Mouse (Mus musculus) intestine, embryonic 15.5 days (tissue): ENCODE results near the gene Hs6st3. TPM values are rescaled to one million over a fixed set of nuclear protein-coding genes. Genes with fewer than 3 reads are reported as not detected.

ENCODE experiments used
- ATAC-seq: fragments of 200-750 bp; cut with Nextera tagmentation; 2 replicates; pipeline ENCODE4 v1.8.0; 2017; ENCODE audit warnings: moderate TSS enrichment, moderate library complexity
- H3K27ac ChIP-seq: fragments of 300-500 bp; sonication (generic); 2 replicates; pipeline ENCODE4 v1.5.1; 2015; ENCODE audit warnings: mild to moderate bottlenecking, inconsistent platforms
- H3K27me3 ChIP-seq: fragments of 300-500 bp; sonication (generic); replicated peaks from 2 replicates; pipeline ENCODE4 v1.6.1; 2015; ENCODE audit warnings: inconsistent platforms
- H3K36me3 ChIP-seq: fragments of 300-500 bp; sonication (generic); 2 replicates; pipeline ENCODE4 v1.6.1; 2015; ENCODE audit warnings: inconsistent platforms
- H3K4me1 ChIP-seq: fragments of 300-500 bp; sonication (generic); replicated peaks from 2 replicates; pipeline ENCODE4 v1.6.1; 2015; ENCODE audit warnings: inconsistent platforms
- H3K4me2 ChIP-seq: fragments of 300-500 bp; sonication (generic); replicated peaks from 2 replicates; pipeline ENCODE4 v1.6.1; 2015; ENCODE audit warnings: mild to moderate bottlenecking, inconsistent platforms
- H3K4me3 ChIP-seq: fragments of 300-500 bp; sonication (generic); replicated peaks from 2 replicates; pipeline ENCODE4 v1.5.1; 2015; ENCODE audit warnings: inconsistent platforms
- H3K9ac ChIP-seq: fragments of 300-500 bp; sonication (generic); 2 replicates; pipeline ENCODE4 v1.6.1; 2015; ENCODE audit warnings: inconsistent platforms
- H3K9me3 ChIP-seq: fragments of 300-500 bp; sonication (generic); 2 replicates; pipeline ENCODE4 v1.6.1; 2016; ENCODE audit warnings: inconsistent platforms
- WGBS: fragments of 180-500 bp; shearing (Covaris S2); methylation state at CpG from one replicate; pipeline ENCODE4 v1.1.7; 2015; 5-methylcytosine and 5-hydroxymethylcytosine counted together
- polyA plus RNA-seq: library from polyadenylated mRNA; unstranded; fragments of >200 nt; fragmentation: Nextera tagmentation; extraction: Ambion mirVana; gene quantifications from 2 replicates; pipeline ENCODE4 v1.2.1, GENCODE M21; 2015

The Hs6st3 gene
- polyA plus RNA-seq, 1 experiment from 2014 or later, result 0.14 TPM

DNA sequence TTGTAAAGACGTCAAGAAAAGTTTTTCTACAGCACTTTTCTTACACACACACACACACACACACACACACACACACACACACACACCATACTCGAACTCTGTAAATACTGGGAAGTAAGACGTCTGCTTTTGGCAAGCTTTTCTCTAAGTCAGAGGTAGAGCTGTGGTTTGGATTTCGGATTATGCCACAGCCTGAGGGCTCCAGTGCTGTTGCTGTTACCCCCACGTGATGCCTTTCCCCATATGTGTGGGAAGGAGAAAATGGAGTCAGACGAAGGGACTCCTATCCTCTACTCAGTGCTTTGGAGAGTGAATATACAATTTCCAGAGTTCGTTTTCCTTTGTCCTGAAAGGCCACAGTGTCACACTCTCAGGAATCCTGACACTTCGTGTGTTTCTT, 231.1 kb downstream of the Hs6st3 start:
- Histone ChIP-seq H3K27ac (no peak overlapping the region), H3K4me3 (no peak overlapping the region), H3K27me3 (no peaks in the 10 kb centered on the region), H3K9ac (no peak overlapping the region), H3K36me3 (no peaks in the 10 kb centered on the region), H3K9me3 (no peaks in the 10 kb centered on the region), H3K4me2 (no peak overlapping the region), H3K4me1 (no peaks in the 10 kb centered on the region)
- no peak for ATAC-seq
- 70% methylated on average over 8 of the region's 8 CpGs for WGBS

GRCm38 (mm10) chr14:119370013-119370412, 231.9 kb downstream of the Hs6st3 start:
- no peak overlapping the region for H3K9ac ChIP-seq
- H3K4me3 ChIP-seq, result no peak overlapping the region
- H3K9me3 ChIP-seq, result no peaks in the 10 kb centered on the region
- no peaks in the 10 kb centered on the region for H3K36me3 ChIP-seq
- WGBS, result 80% methylated on average over 7 of the region's 7 CpGs
- H3K27ac ChIP-seq, result no peak overlapping the region
- H3K4me2 ChIP-seq, result no peak overlapping the region
- no peaks in the 10 kb centered on the region for H3K4me1 ChIP-seq
- H3K27me3 ChIP-seq, result no peaks in the 10 kb centered on the region
- ATAC-seq, result no peak

DNA sequence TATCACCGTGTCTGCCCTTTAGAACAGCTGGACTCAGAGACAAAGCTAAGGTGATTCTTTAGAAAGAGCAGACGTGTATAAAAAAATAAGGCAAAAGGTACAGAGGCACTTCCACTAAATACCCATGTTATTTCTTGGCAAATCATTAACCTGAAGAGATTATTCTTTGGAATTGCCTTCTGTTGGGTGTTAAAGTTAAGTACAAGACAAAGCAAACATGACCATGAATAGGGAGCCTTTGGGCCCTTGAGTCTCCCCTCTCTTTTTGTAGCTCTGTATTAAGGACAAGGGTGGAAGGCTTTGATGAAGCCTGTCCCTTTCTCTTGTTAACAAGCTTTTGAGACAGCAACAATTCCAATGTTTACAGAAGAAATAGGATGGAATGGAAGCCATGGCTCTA, 241.2 kb downstream of the Hs6st3 start:
- Histone ChIP-seq H3K27ac (no peak overlapping the region), H3K36me3 (no peaks in the 10 kb centered on the region), H3K4me3 (no peak overlapping the region), H3K9ac (no peak overlapping the region), H3K27me3 (no peaks in the 10 kb centered on the region), H3K9me3 (no peaks in the 10 kb centered on the region), H3K4me1 (no peaks in the 10 kb centered on the region), H3K4me2 (no peak overlapping the region)
- ATAC-seq, result no peak
- WGBS, result 58% methylated on average over 2 of the region's 2 CpGs

DNA sequence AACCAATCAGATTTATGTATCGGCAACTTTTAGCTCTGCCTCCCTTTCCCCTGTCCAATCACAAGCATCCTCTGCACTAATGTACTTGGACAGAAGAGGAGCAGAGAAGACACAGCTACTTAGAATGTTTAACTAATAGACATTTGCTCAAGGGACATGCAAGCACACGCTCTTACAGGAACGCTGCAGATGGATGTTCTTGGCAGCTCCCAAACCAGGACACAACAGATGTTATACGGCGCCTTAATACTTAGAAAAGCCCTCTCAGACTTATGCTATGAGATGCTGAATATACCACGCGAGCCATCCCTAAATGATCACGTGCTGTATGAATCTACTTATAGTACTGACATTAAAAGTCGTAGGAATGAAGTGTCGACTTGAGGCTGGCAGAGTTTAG, 263.5 kb downstream of the Hs6st3 start:
- no peaks in the 10 kb centered on the region for H3K36me3 ChIP-seq
- H3K4me2 ChIP-seq, result no peak overlapping the region
- no peak for ATAC-seq
- 90% methylated on average over 10 of the region's 10 CpGs for WGBS
- no peak overlapping the region for H3K4me3 ChIP-seq
- no peak overlapping the region for H3K9ac ChIP-seq
- H3K4me1 ChIP-seq, result no peaks in the 10 kb centered on the region
- H3K27me3 ChIP-seq, result no peaks in the 10 kb centered on the region
- no peak overlapping the region for H3K27ac ChIP-seq
- no peaks in the 10 kb centered on the region for H3K9me3 ChIP-seq

DNA sequence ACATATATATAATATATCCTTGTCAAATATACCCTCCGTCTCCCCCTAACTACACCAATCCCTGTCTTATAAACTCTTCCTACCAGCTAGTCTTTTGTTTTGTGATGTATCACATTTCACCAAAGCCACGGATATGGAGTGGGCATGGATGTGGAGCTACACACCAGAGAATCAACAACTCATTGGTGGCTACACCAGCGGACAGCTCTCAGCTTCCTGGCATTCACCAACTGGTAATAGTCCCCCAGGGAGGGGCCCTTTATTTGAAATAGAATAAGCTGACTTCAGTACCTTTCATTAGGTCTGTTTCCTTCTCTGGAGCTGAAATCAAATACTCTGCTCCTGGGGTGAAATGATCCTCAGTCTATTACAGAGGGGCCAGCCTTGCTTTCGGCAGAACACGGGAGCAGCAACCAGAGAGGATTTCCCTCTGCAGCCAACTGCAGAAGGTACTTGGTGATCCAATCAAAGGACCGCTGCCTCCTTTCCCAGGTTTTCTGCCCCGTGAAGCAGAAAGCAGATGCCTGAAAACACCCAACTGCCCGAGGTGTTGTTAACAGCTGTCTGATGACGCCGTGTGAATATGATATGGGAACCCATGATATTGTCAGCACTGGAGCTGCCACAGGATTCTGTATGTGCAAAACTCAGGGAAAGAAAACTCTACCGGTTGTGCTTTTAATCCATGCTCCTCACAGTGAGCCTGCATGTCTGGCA, 271.4 kb downstream of the Hs6st3 start:
- 77% methylated on average over 11 of the region's 11 CpGs for WGBS
- no peaks in the 10 kb centered on the region for H3K36me3 ChIP-seq
- H3K9ac ChIP-seq, result no peak overlapping the region
- no peak overlapping the region for H3K4me3 ChIP-seq
- H3K4me2 ChIP-seq, result no peak overlapping the region
- no peak for ATAC-seq
- no peaks in the 10 kb centered on the region for H3K9me3 ChIP-seq
- no peaks in the 10 kb centered on the region for H3K4me1 ChIP-seq
- H3K27ac ChIP-seq, result no peak overlapping the region
- H3K27me3 ChIP-seq, result no peaks in the 10 kb centered on the region

DNA sequence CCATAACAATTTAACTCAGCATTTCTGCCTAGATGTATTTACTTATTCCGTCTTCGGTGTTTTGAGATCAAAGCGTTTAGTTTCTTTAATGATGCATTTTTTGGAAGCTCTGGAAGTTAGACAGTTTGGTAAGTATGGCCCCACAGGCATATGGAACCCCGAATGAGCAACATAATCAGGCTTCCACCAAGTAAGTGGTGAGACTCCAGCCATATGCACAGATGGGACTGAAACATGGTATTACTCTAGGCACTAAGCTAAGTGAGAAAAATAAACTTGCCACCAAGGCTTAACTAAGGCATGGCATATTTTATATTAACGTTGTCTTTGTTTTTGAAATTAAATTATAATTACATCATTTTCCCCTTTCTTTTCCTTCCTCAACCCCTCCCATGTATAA, 284.8 kb downstream of the Hs6st3 start:
- Histone ChIP-seq H3K9ac (no peak overlapping the region), H3K9me3 (no peaks in the 10 kb centered on the region), H3K4me3 (no peak overlapping the region), H3K27me3 (no peaks in the 10 kb centered on the region), H3K27ac (no peak overlapping the region), H3K4me1 (no peaks in the 10 kb centered on the region), H3K36me3 (no peaks in the 10 kb centered on the region), H3K4me2 (no peak overlapping the region)
- ATAC-seq, result no peak
- WGBS, result 86% methylated on average over 5 of the region's 5 CpGs

DNA sequence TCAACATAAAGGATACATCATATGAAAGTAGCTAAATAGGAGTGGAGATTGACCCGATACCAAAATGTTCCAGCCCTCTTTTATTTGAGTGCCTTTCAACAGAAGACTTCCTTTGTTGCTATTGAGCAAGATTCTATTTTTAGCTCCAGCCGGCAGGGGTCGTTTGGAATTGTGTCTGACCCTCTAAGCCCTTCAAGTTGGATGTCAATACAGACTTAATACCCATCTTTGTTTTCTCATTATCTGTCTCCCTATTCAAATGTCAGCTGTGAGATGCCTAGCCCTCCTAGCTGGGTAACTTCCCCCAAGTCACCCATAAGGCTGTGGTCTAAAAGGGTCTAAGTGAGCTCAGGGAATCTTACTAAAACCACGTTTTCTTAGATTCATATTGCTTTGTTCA, 312.3 kb downstream of the Hs6st3 start:
- Histone ChIP-seq H3K9me3 (no peaks in the 10 kb centered on the region), H3K4me3 (no peak overlapping the region), H3K9ac (no peak overlapping the region), H3K4me1 (no peaks in the 10 kb centered on the region), H3K36me3 (no peaks in the 10 kb centered on the region), H3K27ac (no peak overlapping the region), H3K4me2 (no peak overlapping the region), H3K27me3 (no peaks in the 10 kb centered on the region)
- WGBS, result 31% methylated on average over 4 of the region's 4 CpGs
- no peak for ATAC-seq

- H3K9me3 ChIP-seq, result no peaks in the 10 kb centered on the region
- no peaks in the 10 kb centered on the region for H3K4me1 ChIP-seq
- no peaks in the 10 kb centered on the region for H3K27me3 ChIP-seq
- no peak for ATAC-seq
- no peaks in the 10 kb centered on the region for H3K36me3 ChIP-seq
- H3K4me2 ChIP-seq, result no peak overlapping the region
- no peak overlapping the region for H3K27ac ChIP-seq
- H3K9ac ChIP-seq, result no peak overlapping the region
- H3K4me3 ChIP-seq, result no peak overlapping the region
These were observed 313.5 kb downstream of the Hs6st3 start for GRCm38 (mm10) chr14:119451594-119451993.

DNA sequence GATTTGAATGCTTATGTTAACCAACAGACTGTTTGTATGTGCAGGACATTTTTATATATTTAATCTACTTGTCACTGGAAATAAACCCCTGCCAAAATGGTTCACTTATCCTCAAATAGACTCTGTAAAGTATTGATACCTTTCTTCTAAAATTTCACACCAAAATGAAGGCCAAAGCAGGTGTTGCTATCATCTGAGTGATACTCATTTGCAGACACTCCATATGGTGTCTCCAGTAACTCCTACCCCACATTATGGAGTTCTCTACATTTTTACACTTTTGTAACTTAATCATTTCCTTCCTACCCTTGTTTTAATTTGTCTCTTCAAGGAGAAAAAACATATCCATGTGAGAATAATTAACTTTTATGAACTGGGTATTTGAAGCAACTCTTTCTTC, 314.2 kb downstream of the Hs6st3 start:
- Histone ChIP-seq H3K4me1 (no peaks in the 10 kb centered on the region), H3K9ac (no peak overlapping the region), H3K27ac (no peak overlapping the region), H3K4me2 (no peak overlapping the region), H3K36me3 (no peaks in the 10 kb centered on the region), H3K4me3 (no peak overlapping the region), H3K9me3 (no peaks in the 10 kb centered on the region), H3K27me3 (no peaks in the 10 kb centered on the region)
- no peak for ATAC-seq

DNA sequence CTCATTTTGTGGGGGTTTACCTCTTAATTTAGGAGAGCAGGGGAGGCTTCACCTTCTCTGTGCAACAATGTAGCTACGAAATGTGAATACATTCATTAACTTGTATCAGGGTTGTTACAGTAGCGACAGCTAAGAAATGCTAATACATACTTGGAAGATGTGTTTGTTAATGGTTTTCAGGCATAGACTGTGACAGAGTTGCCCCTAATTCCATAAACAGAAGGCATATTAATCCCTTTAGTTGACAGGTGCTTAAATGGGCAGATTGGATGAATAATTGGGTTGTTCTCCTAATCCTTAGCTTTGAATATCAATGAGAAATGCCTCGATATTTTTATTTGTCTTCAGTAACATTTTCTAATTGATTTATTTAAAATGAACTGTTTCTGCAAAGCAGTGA, 314.7 kb downstream of the Hs6st3 start:
- H3K4me1 ChIP-seq, result no peaks in the 10 kb centered on the region
- no peak overlapping the region for H3K4me2 ChIP-seq
- H3K27ac ChIP-seq, result no peak overlapping the region
- no peak overlapping the region for H3K9ac ChIP-seq
- H3K4me3 ChIP-seq, result no peak overlapping the region
- no peaks in the 10 kb centered on the region for H3K36me3 ChIP-seq
- WGBS, result 87% methylated on average over 3 of the region's 3 CpGs
- H3K27me3 ChIP-seq, result no peaks in the 10 kb centered on the region
- no peaks in the 10 kb centered on the region for H3K9me3 ChIP-seq
- ATAC-seq, result no peak

DNA sequence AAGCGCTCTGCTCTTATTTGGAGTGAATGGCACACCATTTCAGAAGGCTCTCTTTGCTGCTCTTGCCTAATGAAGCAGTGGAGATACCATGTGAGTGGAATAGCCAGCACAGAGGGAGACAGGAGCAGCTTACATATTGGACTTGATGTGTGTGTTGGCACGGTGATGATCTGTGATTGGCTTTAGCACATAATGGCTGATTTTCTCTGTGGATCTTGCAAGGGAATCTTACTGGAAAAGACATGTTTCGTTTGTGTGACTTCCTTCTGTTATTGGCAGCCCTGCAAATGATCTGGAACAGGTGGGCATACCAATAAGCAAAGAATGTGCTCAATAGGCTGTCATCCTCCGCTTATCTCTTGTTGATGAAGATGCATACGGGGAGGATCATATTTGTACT, 326.2 kb downstream of the Hs6st3 start:
- Histone ChIP-seq H3K36me3 (no peaks in the 10 kb centered on the region), H3K4me1 (no peaks in the 10 kb centered on the region), H3K27ac (no peak overlapping the region), H3K27me3 (no peaks in the 10 kb centered on the region), H3K9ac (no peak overlapping the region), H3K4me2 (no peak overlapping the region), H3K9me3 (no peaks in the 10 kb centered on the region), H3K4me3 (no peak overlapping the region)
- no peak for ATAC-seq
- 85% methylated on average over 5 of the region's 5 CpGs for WGBS

- Histone ChIP-seq H3K27ac (no peak overlapping the region), H3K9ac (no peak overlapping the region), H3K9me3 (no peaks in the 10 kb centered on the region), H3K36me3 (no peaks in the 10 kb centered on the region), H3K27me3 (no peaks in the 10 kb centered on the region), H3K4me1 (no peaks in the 10 kb centered on the region), H3K4me2 (no peak overlapping the region), H3K4me3 (no peak overlapping the region)
- ATAC-seq, result no peak
- whole genome bisulfite sequencing, result 90% methylated on average over 1 of the region's 1 CpGs
These were observed 326.7 kb downstream of the Hs6st3 start for GRCm38 (mm10) chr14:119464883-119465282.

DNA sequence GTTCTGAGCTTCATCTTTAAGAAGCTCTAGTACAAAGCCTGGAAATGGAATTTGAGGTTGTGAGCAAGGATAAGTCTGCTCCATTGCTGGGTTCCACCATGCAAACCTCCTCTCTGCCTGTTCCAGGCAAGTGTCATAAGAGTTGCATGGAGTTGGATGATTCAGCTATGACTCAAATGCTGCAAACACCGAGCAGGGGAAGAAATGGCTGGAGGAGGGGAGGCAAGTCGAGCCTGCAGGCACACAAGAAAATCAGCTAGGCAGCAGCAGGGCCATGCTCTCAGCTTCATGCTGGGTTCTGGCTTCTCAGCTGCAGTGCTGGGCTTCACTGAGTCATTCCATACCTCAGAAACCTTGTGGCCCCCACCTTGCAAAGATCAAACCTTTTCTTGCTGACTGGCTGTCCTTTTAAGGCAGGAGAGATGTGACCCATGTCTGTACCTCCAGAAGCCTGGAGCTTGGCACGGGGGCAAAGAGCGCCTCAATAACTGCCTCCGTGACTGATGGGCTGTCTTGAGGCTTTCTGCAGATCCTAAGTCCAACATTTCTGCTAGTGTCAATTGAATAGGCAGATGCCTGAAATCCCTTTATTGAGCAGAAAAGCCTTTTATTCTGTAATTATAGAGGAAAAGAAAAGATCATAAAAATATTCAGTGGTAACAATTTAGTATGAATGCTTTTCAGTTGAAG, 328.9 kb downstream of the Hs6st3 start:
- no peaks in the 10 kb centered on the region for H3K9me3 ChIP-seq
- 51% methylated on average over 5 of the region's 5 CpGs for WGBS
- no peak overlapping the region for H3K4me2 ChIP-seq
- no peak overlapping the region for H3K4me3 ChIP-seq
- H3K9ac ChIP-seq, result no peak overlapping the region
- no peak for ATAC-seq
- H3K36me3 ChIP-seq, result no peaks in the 10 kb centered on the region
- H3K4me1 ChIP-seq, result no peaks in the 10 kb centered on the region
- H3K27ac ChIP-seq, result no peak overlapping the region
- no peaks in the 10 kb centered on the region for H3K27me3 ChIP-seq
